Mouse (Mus musculus) erythroblast, embryonic 14.5 days (primary cell): Measurements from ENCODE around the gene Foxred1.

ENCODE experiments used
- GATA1 ChIP-seq: IDR thresholded peaks from 2 replicates; pipeline ENCODE4 v1.6.1; 2012; ENCODE audit warnings: low read length, inconsistent platforms, mixed read lengths
- TAL1 ChIP-seq: IDR thresholded peaks from 3 replicates; pipeline ENCODE4 v1.6.1; 2012; ENCODE audit warnings: low read length, inconsistent platforms, mixed read lengths

DNA sequence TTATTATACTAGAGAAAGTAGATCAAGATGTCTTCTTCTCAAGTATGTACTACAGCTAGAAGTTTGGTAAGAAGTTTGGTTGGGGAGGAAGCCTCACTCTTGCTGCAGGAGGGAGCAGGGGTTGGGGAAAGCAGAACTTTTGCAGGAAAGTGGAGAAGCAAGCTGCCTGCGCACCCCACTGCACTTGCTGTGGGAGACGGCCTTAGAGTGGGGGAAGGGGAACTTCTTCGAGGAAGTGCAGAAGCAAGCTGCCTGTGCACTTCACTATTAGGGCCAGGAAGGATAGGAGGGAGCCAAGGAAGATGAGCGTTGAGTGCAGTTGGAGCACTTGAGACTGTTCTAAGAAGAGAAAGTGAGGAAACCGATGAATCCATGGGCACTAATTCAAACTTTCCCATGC lies 27.5 kb downstream of the Foxred1 start:
- no peak for TF ChIP-seq GATA1
- no peak for TF ChIP-seq TAL1
